ENCODE assay signal across 17 mouse cellular contexts in genomic region chr8:91245821-91246454, GRCm38 (mm10).
"Had no signal": no experiment of that assay in that cellular context is flagged by ENCODE, and none has a peak within 500 bp of the region (broad histone marks: within the 10 kb centered on the region; RNA-seq: fewer than 3 reads in every experiment).

No protein-coding gene starts in this region.

- H3K27ac ChIP-seq: kidney, postnatal 0 days; left cerebral cortex, adult 2 months; liver, embryonic 14.5 days; midbrain, embryonic 12.5 days; neural tube, embryonic 13.5 days; stomach, embryonic 15.5 days had no signal

- H3K4me1 ChIP-seq: midbrain, embryonic 12.5 days; stomach, embryonic 15.5 days had no signal

- ATAC-seq: intestine, postnatal 0 days; midbrain, embryonic 16.5 days had no signal

- H3K9ac ChIP-seq: liver, embryonic 14.5 days; midbrain, embryonic 12.5 days; neural tube, embryonic 13.5 days; stomach, embryonic 15.5 days had no signal

- H3K36me3 ChIP-seq: stomach, embryonic 15.5 days had no signal

- H3K27me3 ChIP-seq: midbrain, embryonic 12.5 days; neural tube, embryonic 13.5 days; stomach, embryonic 15.5 days had no signal

- DNase-seq: kidney, adult 2 months; kidney, postnatal 25 days; layer of hippocampus, postnatal 36 days; retina, postnatal 1 day; right cerebral cortex, postnatal 25 days; spleen, adult 18-20 months; thymus, postnatal 36 days had no signal

- H3K9me3 ChIP-seq: midbrain, embryonic 12.5 days; neural tube, embryonic 13.5 days; stomach, embryonic 15.5 days had no signal

- H3K4me2 ChIP-seq: liver, embryonic 11.5 days; midbrain, embryonic 12.5 days; neural tube, embryonic 13.5 days; stomach, embryonic 15.5 days had no signal

- H3K4me3 ChIP-seq: left cerebral cortex, adult 2 months; midbrain, embryonic 12.5 days; myocyte; neural tube, embryonic 13.5 days; stomach, embryonic 15.5 days had no signal
